Mouse (Mus musculus) MEL (cell line): ENCODE measurements around the gene Hoxb1. TPM values are rescaled to one million over a fixed set of nuclear protein-coding genes. Genes with fewer than 3 reads are reported as not detected.

Experiments used
- DNase-seq: peaks from one replicate; pipeline ENCODE4 v3.0.0; 2011; ENCODE audit warnings: low read depth, low spot score
- H3K27ac ChIP-seq: 2 replicates; pipeline ENCODE4 v1.5.1; 2012; ENCODE audit warnings: low read depth, mild to moderate bottlenecking, control low read depth, low read length, moderate library complexity; ENCODE audit not compliant: control insufficient read depth
- H3K27me3 ChIP-seq, 2 experiments: fragments of 150-350 bp in 1 of 2; sonication (generic) in 1 of 2; 2 replicates each; pipeline ENCODE4 v1.6.1; 2012; ENCODE audit warnings: low read length in 2 of 2, mild to moderate bottlenecking in 2 of 2, improper control_type of control experiment in 1 of 2, moderate library complexity in 1 of 2; ENCODE audit not compliant: insufficient read depth in 2 of 2, control insufficient read depth in 1 of 2
- H3K36me3 ChIP-seq, 2 experiments: 2 replicates each; pipeline ENCODE4 v1.6.1; 2012 to 2014; ENCODE audit warnings: low read length in 2 of 2, improper control_type of control experiment in 1 of 2, inconsistent platforms in 1 of 2, mild to moderate bottlenecking in 1 of 2; ENCODE audit not compliant: insufficient read depth in 2 of 2, control insufficient read depth in 1 of 2
- H3K4me1 ChIP-seq, 2 experiments: fragments of 150-350 bp in 1 of 2; sonication (generic) in 1 of 2; 2 replicates each; pipeline ENCODE4 v1.6.1; 2012; ENCODE audit warnings: low read length in 2 of 2, improper control_type of control experiment in 1 of 2, mild to moderate bottlenecking in 1 of 2; ENCODE audit not compliant: insufficient read depth in 2 of 2, control insufficient read depth in 1 of 2
- H3K4me3 ChIP-seq, 2 experiments: fragments of 150-350 bp in 1 of 2; sonication (generic) in 1 of 2; 2 replicates each; pipeline ENCODE4 v1.5.1; 2012; ENCODE audit warnings: low read depth in 2 of 2, low read length in 2 of 2, mild to moderate bottlenecking in 2 of 2, moderate library complexity in 2 of 2, control low read depth in 1 of 2, improper control_type of control experiment in 1 of 2; ENCODE audit not compliant: control insufficient read depth in 1 of 2, insufficient read depth in 1 of 2
- H3K79me2 ChIP-seq: 2 replicates; pipeline ENCODE4 v1.6.1; 2012; ENCODE audit warnings: mild to moderate bottlenecking, low read length, moderate library complexity; ENCODE audit not compliant: control insufficient read depth, poor library complexity, insufficient read depth
- H3K9ac ChIP-seq: 2 replicates; pipeline ENCODE4 v1.6.1; 2012; ENCODE audit warnings: low read depth, mild to moderate bottlenecking, control low read depth, low read length, moderate library complexity; ENCODE audit not compliant: control insufficient read depth, poor library complexity, severe bottlenecking
- H3K9me3 ChIP-seq: fragments of 150-350 bp; sonication (generic); replicated peaks from 2 replicates; pipeline ENCODE4 v1.6.1; 2012; ENCODE audit warnings: mild to moderate bottlenecking, low read length, improper control_type of control experiment, moderate library complexity; ENCODE audit not compliant: insufficient read depth
- CHD1 ChIP-seq: IDR thresholded peaks from 2 replicates; pipeline ENCODE4 v1.6.1; 2012; ENCODE audit warnings: low read depth, mild to moderate bottlenecking, inconsistent platforms, low read length, improper control_type of control experiment
- CTCF ChIP-seq, 3 experiments: IDR thresholded peaks in 2 of 3; conservative IDR thresholded peaks in 1 of 3; 2 replicates each; pipeline ENCODE4 v1.5.1; 2011 to 2012; ENCODE audit warnings: low read length in 3 of 3, low read depth in 2 of 3, mild to moderate bottlenecking in 2 of 3, improper control_type of control experiment in 1 of 3, inconsistent platforms in 1 of 3, mixed read lengths in 1 of 3, moderate library complexity in 1 of 3; ENCODE audit not compliant: control insufficient read depth in 1 of 3, insufficient read depth in 1 of 3, poor library complexity in 1 of 3, severe bottlenecking in 1 of 3
- E2F4 ChIP-seq: IDR thresholded peaks from 2 replicates; pipeline ENCODE4 v1.6.1; 2011; ENCODE audit warnings: low read depth, low read length, improper control_type of control experiment, borderline replicate concordance
- ELF1 ChIP-seq: IDR thresholded peaks from 2 replicates; pipeline ENCODE4 v1.6.1; 2014; ENCODE audit warnings: low read depth, mild to moderate bottlenecking, inconsistent platforms, low read length, improper control_type of control experiment, moderate library complexity
- GABPA ChIP-seq: IDR thresholded peaks from 2 replicates; pipeline ENCODE4 v1.6.1; 2012; ENCODE audit warnings: low read depth, mild to moderate bottlenecking, inconsistent platforms, low read length, improper control_type of control experiment, moderate library complexity
- GATA1 ChIP-seq: IDR thresholded peaks from 2 replicates; pipeline ENCODE4 v1.6.1; 2011; ENCODE audit warnings: low read depth, low read length, improper control_type of control experiment
- JUND ChIP-seq: IDR thresholded peaks from 2 replicates; pipeline ENCODE4 v1.6.1; 2011; ENCODE audit warnings: low read depth, mild to moderate bottlenecking, improper control_type of control experiment, low read length
- KAT2A ChIP-seq: conservative IDR thresholded peaks from 2 replicates; pipeline ENCODE4 v1.6.1; 2012; ENCODE audit warnings: low read depth, low read length, improper control_type of control experiment, inconsistent platforms
- MAFK ChIP-seq: IDR thresholded peaks from 2 replicates; pipeline ENCODE4 v1.6.1; 2011; ENCODE audit warnings: low read depth, mild to moderate bottlenecking, low read length, improper control_type of control experiment, borderline replicate concordance
- MEF2A ChIP-seq: IDR thresholded peaks from 2 replicates; pipeline ENCODE4 v1.6.1; 2014; ENCODE audit warnings: low read depth, mild to moderate bottlenecking, inconsistent platforms, low read length, improper control_type of control experiment; ENCODE audit not compliant: poor library complexity, insufficient replicate concordance, severe bottlenecking; ENCODE audit errors: extremely low read depth
- MYB ChIP-seq: IDR thresholded peaks from 2 replicates; pipeline ENCODE4 v1.6.1; 2011; ENCODE audit warnings: mild to moderate bottlenecking, low read depth, low read length, improper control_type of control experiment
- MYC ChIP-seq: IDR thresholded peaks from 2 replicates; pipeline ENCODE4 v1.6.1; 2011; ENCODE audit warnings: low read depth, mild to moderate bottlenecking, low read length, improper control_type of control experiment, moderate library complexity
- NELFE ChIP-seq: IDR thresholded peaks from 2 replicates; pipeline ENCODE4 v1.6.1; 2011; ENCODE audit warnings: low read depth, low read length, improper control_type of control experiment
- POLR2A ChIP-seq, 2 experiments: IDR thresholded peaks; 2 replicates each; pipeline ENCODE4 v1.6.1; 2011 to 2012; ENCODE audit warnings: low read length in 2 of 2, mild to moderate bottlenecking in 2 of 2, control low read depth in 1 of 2, improper control_type of control experiment in 1 of 2, low read depth in 1 of 2, moderate library complexity in 1 of 2; ENCODE audit not compliant: control insufficient read depth in 1 of 2, insufficient read depth in 1 of 2, poor library complexity in 1 of 2
- POLR2AphosphoS5 ChIP-seq: IDR thresholded peaks from 2 replicates; pipeline ENCODE4 v1.6.1; 2012; ENCODE audit warnings: low read depth, borderline replicate concordance, mild to moderate bottlenecking, inconsistent platforms, low read length, moderate library complexity, mixed read lengths
- RAD21 ChIP-seq: IDR thresholded peaks from 2 replicates; pipeline ENCODE4 v1.6.1; 2011; ENCODE audit warnings: mild to moderate bottlenecking, low read depth, low read length, improper control_type of control experiment
- SIN3A ChIP-seq: IDR thresholded peaks from 2 replicates; pipeline ENCODE4 v1.6.1; 2012; ENCODE audit warnings: low read length, improper control_type of control experiment, inconsistent platforms
- SMC3 ChIP-seq: IDR thresholded peaks from 2 replicates; pipeline ENCODE4 v1.6.1; 2011; ENCODE audit warnings: low read depth, low read length, improper control_type of control experiment
- TAL1 ChIP-seq: IDR thresholded peaks from 2 replicates; pipeline ENCODE4 v1.6.1; 2012; ENCODE audit warnings: mild to moderate bottlenecking, inconsistent platforms, low read length, moderate library complexity, mixed read lengths
- TBP ChIP-seq: IDR thresholded peaks from 2 replicates; pipeline ENCODE4 v1.8.0; 2011; ENCODE audit warnings: low read depth, low read length, improper control_type of control experiment
- TCF12 ChIP-seq: IDR thresholded peaks from 2 replicates; pipeline ENCODE4 v1.6.1; 2014; ENCODE audit warnings: low read depth, mild to moderate bottlenecking, inconsistent platforms, low read length, improper control_type of control experiment, moderate library complexity
- UBTF ChIP-seq: IDR thresholded peaks from 2 replicates; pipeline ENCODE4 v1.6.1; 2012; ENCODE audit warnings: low read depth, mild to moderate bottlenecking, inconsistent platforms, low read length, improper control_type of control experiment, moderate library complexity, borderline replicate concordance; ENCODE audit not compliant: insufficient read depth
- USF1 ChIP-seq: IDR thresholded peaks from 2 replicates; pipeline ENCODE4 v1.6.1; 2014; ENCODE audit warnings: low read depth, mild to moderate bottlenecking, inconsistent platforms, low read length, improper control_type of control experiment, moderate library complexity
- ZNF384 ChIP-seq: IDR thresholded peaks from 2 replicates; pipeline ENCODE4 v1.6.1; 2012; ENCODE audit warnings: low read depth, mild to moderate bottlenecking, inconsistent platforms, low read length, improper control_type of control experiment
- polyA plus RNA-seq, 2 experiments: library from polyadenylated mRNA; stranded (reverse) in 1 of 2; unstranded in 1 of 2; fragments of >175 nt in 1 of 2; fragments of >200 nt in 1 of 2; gene quantifications; 2 replicates each; pipeline versions ENCODE4 v1.2.1 to v1.2.4; 2012; ENCODE audit warnings: low replicate concordance in 2 of 2, low read depth in 1 of 2; ENCODE audit not compliant: insufficient read length in 2 of 2, insufficient read depth in 1 of 2, missing spikeins in 1 of 2
- total RNA-seq: library from RNA; depleted of rRNA; stranded (reverse); fragments of 300-350 nt; gene quantifications from 2 replicates; pipeline ENCODE4 v1.2.3, GENCODE M21; 2012

Gene Hoxb1
- total and polyA plus RNA-seq, 3 experiments = not detected

DNA sequence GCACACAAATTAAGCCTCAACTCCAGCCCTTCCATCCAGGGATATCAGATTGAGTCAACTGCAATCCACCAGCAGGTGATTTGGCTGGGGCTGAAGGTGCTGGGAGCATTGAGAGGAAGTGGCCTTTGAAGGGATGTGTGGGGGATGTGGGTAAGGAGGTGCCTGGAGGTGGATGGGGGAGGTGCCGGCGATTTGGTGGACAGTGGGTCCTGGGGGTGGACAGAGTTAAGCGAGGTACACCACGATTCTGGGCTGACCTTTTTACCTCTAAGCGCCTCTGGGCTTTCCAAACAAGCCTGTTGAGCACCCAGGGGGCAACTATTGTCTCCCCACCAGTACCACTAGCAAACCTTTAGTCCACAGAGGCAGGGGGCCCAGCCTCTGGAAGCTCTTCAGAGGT, 3.1 kb downstream of the Hoxb1 start:
- Histone ChIP-seq H3K9me3 (no peaks in the 10 kb centered on the region), H3K27ac (no peak overlapping the region)

GRCm38 (mm10) chr11:96369140-96369539, 3.6 kb downstream of the Hoxb1 start:
- Histone ChIP-seq H3K9ac (no peak overlapping the region), H3K4me3 (no peak overlapping the region), H3K36me3 (no peaks in the 10 kb centered on the region), H3K27me3 (no peaks in the 10 kb centered on the region; a peak in 2 of 4 replicates)
- no peak for DNase-seq
- no peak for TF ChIP-seq MYC
- TF ChIP-seq TBP = no peak
- TF ChIP-seq POLR2A (IDR thresholded peaks at IDR 0.05; ENCODE audit: control insufficient read depth in 1 of 2, insufficient read depth in 1 of 2, low read depth in 1 of 2, low read length in 2 of 2, poor library complexity in 1 of 2) = no peak
- no peak for TF ChIP-seq KAT2A
- no peak for TF ChIP-seq E2F4
- TF ChIP-seq ZNF384 = no peak
- no peak for TF ChIP-seq MAFK
- TF ChIP-seq ELF1 = no peak
- no peak for TF ChIP-seq RAD21
- no peak for TF ChIP-seq USF1
- TF ChIP-seq POLR2AphosphoS5 = no peak
- TF ChIP-seq CHD1 = no peak
- no peak for TF ChIP-seq SIN3A
- no peak for TF ChIP-seq NELFE
- no peak for TF ChIP-seq SMC3
- TF ChIP-seq UBTF = no peak
- TF ChIP-seq TCF12 = no peak
- TF ChIP-seq, all 39 proteins: peak for 0
- no peak overlapping the region for H3K27ac ChIP-seq
- H3K79me2 ChIP-seq = no peaks in the 10 kb centered on the region
- H3K9me3 ChIP-seq = no peaks in the 10 kb centered on the region
- H3K4me1 ChIP-seq = no peaks in the 10 kb centered on the region

More for the DNA sequence above, 3.1 kb downstream of the Hoxb1 start:
- no peaks in the 10 kb centered on the region for H3K79me2 ChIP-seq
- no peak overlapping the region for H3K4me3 ChIP-seq
- H3K9ac ChIP-seq = no peak overlapping the region
- DNase-seq = no peak
- H3K4me1 ChIP-seq = no peaks in the 10 kb centered on the region
- H3K36me3 ChIP-seq = no peaks in the 10 kb centered on the region
- TF ChIP-seq NELFE (no peak), MYB (no peak), JUND (no peak), KAT2A (no peak), GABPA (no peak), RAD21 (no peak), SIN3A (no peak), TAL1 (no peak), USF1 (no peak), POLR2A (IDR thresholded peaks at IDR 0.05; ENCODE audit: control insufficient read depth in 1 of 2, insufficient read depth in 1 of 2, low read depth in 1 of 2, low read length in 2 of 2, poor library complexity in 1 of 2) (no peak), GATA1 (no peak), CTCF (IDR thresholded peaks at IDR 0.05 in 2 of 3, conservative IDR thresholded peaks at IDR 0.05 in 1 of 3; ENCODE audit: control insufficient read depth in 1 of 3, insufficient read depth in 1 of 3, low read depth in 2 of 3, low read length in 3 of 3, poor library complexity in 1 of 3, severe bottlenecking in 1 of 3) (no peak), MAFK (no peak), SMC3 (no peak), MEF2A (no peak)
- TF ChIP-seq, all 39 proteins: peak for 0
- no peaks in the 10 kb centered on the region; a peak in 2 of 4 replicates for H3K27me3 ChIP-seq
